1 mouse cellular context compared by ENCODE assay signal in genomic region chr9:44240399-44240798, GRCm38 (mm10).
TF ChIP-seq lines count a peak whose summit lies in the region.

Gene Ccdc153, plus strand, starts transcription at chr9:44240676.

TF ChIP-seq in myocyte, 11 proteins besides CTCF, POLR2A, EP300 and RAD21 (continued from another document):
- TF ChIP-seq TCF12 (IDR thresholded peaks at IDR 0.05; ENCODE audit: insufficient read depth, poor library complexity, severe bottlenecking): no peak
TF ChIP-seq in myocyte: peak in this region for 0.
